Mouse (Mus musculus): ENCODE measurements around the gene Tbc1d8. TPM values are rescaled to one million over a fixed set of nuclear protein-coding genes. Genes with fewer than 3 reads are reported as not detected.

The Tbc1d8 gene
- polyA plus RNA-seq, 1 experiment = 151 TPM

DNA sequence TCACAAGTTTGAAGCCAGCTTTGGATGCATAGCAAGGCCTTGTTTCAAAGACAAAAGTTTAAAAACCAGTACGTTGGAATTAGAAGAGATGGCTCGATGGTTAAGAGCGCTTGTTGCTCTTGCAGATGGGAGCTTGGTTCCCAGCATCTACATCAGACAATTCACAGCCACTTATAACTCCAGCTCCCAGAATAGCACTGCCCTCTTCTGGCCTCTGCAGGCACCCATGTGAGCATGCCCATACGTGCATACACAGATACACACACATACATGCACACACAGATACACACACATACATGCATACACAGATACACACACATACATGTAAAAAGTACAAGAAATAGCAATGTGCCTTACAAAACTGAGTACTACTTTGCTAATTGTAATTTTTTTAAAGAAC is 18.4 kb upstream of the Tbc1d8 start:
- Histone ChIP-seq H3K27ac (ENCODE audit: control insufficient read depth, insufficient read depth, low read depth, low read length, poor library complexity) (no peak overlapping the region), H3K4me3 (replicated peaks; ENCODE audit: control insufficient read depth, low read depth, low read length) (no peak overlapping the region), H3K4me1 (ENCODE audit: control insufficient read depth, insufficient read depth, low read length) (peaks cover 6% of the 10 kb centered on the region; the same call in 1 of the 2 replicates)
- no peak for TF ChIP-seq POLR2A (IDR thresholded peaks at IDR 0.05; ENCODE audit: borderline replicate concordance, control insufficient read depth, low read depth, low read length)
- no peak for TF ChIP-seq CTCF (IDR thresholded peaks at IDR 0.05; ENCODE audit: control insufficient read depth, insufficient read depth, low read length)
- 94% methylated on average over 4 of the region's 4 CpGs for WGBS

- TF ChIP-seq CTCF (IDR thresholded peaks at IDR 0.05; ENCODE audit: control insufficient read depth, insufficient read depth, low read length) (no peak), POLR2A (IDR thresholded peaks at IDR 0.05; ENCODE audit: borderline replicate concordance, control insufficient read depth, low read depth, low read length) (no peak)
- H3K4me3 ChIP-seq (replicated peaks; ENCODE audit: control insufficient read depth, low read depth, low read length) = no peak overlapping the region
- no peaks in the 10 kb centered on the region; the same call in 1 of the 2 replicates for H3K4me1 ChIP-seq (ENCODE audit: control insufficient read depth, insufficient read depth, low read length)
- no peak overlapping the region for H3K27ac ChIP-seq (ENCODE audit: control insufficient read depth, insufficient read depth, low read depth, low read length, poor library complexity)
- WGBS = 2% methylated on average over 3 of the region's 3 CpGs
Measured at GRCm38 (mm10) chr1:39493664-39494063, 15.1 kb upstream of the Tbc1d8 start.

DNA sequence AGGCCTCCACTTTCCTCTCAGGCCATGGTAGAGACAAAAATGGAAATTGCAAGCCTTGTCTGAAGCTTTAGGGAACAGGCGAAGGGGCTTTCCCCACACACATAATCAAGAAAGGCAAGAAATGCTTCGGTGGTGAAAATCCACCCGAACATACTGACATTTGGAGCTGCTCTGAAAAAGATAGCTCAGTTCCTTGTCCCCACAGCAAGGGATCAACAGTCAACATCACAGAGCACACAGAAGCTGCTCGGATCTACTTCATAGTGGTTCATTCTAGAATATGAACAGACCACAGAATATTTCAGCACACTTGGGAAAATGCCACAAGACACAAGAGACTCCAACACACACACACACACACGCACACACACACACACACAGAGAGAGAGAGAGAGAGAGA is 14.6 kb upstream of the Tbc1d8 start:
- no peaks in the 10 kb centered on the region; the same call in 1 of the 2 replicates for H3K4me1 ChIP-seq (ENCODE audit: control insufficient read depth, insufficient read depth, low read length)
- peak overlapping the region; percentile 82 for H3K27ac ChIP-seq (ENCODE audit: control insufficient read depth, insufficient read depth, low read depth, low read length, poor library complexity)
- no peak overlapping the region for H3K4me3 ChIP-seq (replicated peaks; ENCODE audit: control insufficient read depth, low read depth, low read length)
- TF ChIP-seq CTCF (IDR thresholded peaks at IDR 0.05; ENCODE audit: control insufficient read depth, insufficient read depth, low read length) = no peak
- no peak for TF ChIP-seq POLR2A (IDR thresholded peaks at IDR 0.05; ENCODE audit: borderline replicate concordance, control insufficient read depth, low read depth, low read length)
- WGBS = 10% methylated on average over 5 of the region's 5 CpGs

DNA sequence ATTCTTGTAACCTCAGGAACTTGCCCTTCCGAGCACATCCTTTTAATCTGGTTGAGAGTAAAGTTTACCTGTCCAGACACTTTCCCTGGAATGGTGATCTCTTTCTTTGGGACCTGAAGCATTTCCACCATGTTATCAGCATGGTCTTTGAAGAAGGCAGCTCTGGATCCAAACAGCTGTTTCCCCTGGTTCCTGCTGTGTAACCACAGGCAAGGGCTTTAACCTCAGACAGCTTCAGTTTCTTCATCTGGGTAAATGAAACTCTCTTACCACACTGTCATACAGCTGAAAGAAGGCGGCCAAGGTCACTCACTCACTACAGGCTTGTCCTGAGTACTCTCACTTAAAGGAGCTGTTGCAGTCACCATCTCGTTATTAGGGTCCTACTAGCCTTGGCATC is 8.8 kb upstream of the Tbc1d8 start:
- H3K27ac ChIP-seq (ENCODE audit: control insufficient read depth, insufficient read depth, low read depth, low read length, poor library complexity) = peak overlapping the region; percentile 47; the same call in 1 of the 2 replicates
- H3K4me3 ChIP-seq (replicated peaks; ENCODE audit: control insufficient read depth, low read depth, low read length) = no peak overlapping the region
- TF ChIP-seq POLR2A (IDR thresholded peaks at IDR 0.05; ENCODE audit: borderline replicate concordance, control insufficient read depth, low read depth, low read length) = no peak
- no peak for TF ChIP-seq CTCF (IDR thresholded peaks at IDR 0.05; ENCODE audit: control insufficient read depth, insufficient read depth, low read length)
- WGBS = 14% methylated on average over 3 of the region's 3 CpGs
- peaks cover 9% of the 10 kb centered on the region for H3K4me1 ChIP-seq (ENCODE audit: control insufficient read depth, insufficient read depth, low read length)

DNA sequence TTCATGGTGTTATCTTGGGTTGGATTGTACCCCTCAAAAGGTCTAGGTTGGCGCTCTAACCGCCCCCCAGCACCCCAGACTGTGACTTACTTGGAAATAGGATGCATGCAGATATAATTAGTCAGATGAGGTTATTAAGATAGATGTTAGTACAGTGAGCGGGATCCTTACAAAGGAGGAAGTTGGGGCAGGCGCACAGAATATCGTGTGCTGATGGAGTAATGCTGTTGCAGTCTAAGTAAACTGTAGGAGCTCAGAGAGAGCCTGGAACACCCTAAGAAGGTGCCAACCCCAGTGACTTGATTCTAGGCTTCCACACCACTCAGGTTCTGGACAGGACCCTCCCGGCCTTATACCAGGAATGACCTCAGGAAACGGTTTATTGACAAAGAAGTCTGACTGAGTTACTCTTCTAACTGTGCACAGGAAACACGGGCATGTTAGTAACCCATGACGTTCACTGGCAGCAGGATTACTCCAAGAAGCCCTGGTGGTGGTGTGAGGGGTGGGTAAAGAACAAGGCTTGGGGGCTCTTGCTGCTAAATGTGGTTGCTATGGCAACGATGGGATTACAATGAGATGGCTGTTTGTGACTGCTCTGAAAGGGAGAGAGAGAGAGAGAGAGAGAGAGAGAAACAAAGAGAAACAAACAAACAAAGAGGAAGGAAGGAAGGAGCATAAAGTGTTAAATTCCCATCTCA is 3.7 kb upstream of the Tbc1d8 start:
- H3K27ac ChIP-seq (ENCODE audit: control insufficient read depth, insufficient read depth, low read depth, low read length, poor library complexity) = peak overlapping the region; percentile 89

DNA sequence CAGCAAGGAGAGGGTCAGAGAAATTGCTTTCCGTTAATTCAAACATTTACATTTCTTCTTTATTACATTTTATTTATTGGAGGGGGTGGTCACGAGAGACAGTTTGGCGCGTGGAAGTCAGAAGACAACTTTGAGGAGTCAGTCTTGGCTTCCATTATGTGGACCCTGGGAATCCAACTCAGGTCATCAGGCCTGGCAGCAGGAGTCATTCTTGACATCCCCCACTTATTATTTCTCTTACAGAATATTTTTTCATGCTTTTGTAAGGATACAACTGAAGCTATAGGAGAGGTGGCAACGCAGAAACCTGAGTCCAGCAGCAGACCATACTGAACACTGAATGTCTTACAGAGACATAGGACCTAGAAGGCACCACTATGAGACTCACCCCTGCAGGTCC is 699 bp upstream of the Tbc1d8 start:
- TF ChIP-seq CTCF (IDR thresholded peaks at IDR 0.05; ENCODE audit: control insufficient read depth, insufficient read depth, low read length) (no peak), POLR2A (IDR thresholded peaks at IDR 0.05; ENCODE audit: borderline replicate concordance, control insufficient read depth, low read depth, low read length) (no peak)
- Histone ChIP-seq H3K4me1 (ENCODE audit: control insufficient read depth, insufficient read depth, low read length) (peaks cover 5% of the 10 kb centered on the region), H3K4me3 (replicated peaks; ENCODE audit: control insufficient read depth, low read depth, low read length) (no peak overlapping the region), H3K27ac (ENCODE audit: control insufficient read depth, insufficient read depth, low read depth, low read length, poor library complexity) (no peak overlapping the region)
- WGBS = 77% methylated on average over 5 of the region's 5 CpGs

More for the DNA sequence above, 3.7 kb upstream of the Tbc1d8 start:
- TF ChIP-seq POLR2A (IDR thresholded peaks at IDR 0.05; ENCODE audit: borderline replicate concordance, control insufficient read depth, low read depth, low read length) (no peak), CTCF (IDR thresholded peaks at IDR 0.05; ENCODE audit: control insufficient read depth, insufficient read depth, low read length) (no peak)
- Histone ChIP-seq H3K4me3 (replicated peaks; ENCODE audit: control insufficient read depth, low read depth, low read length) (peak overlapping the region; percentile 18), H3K4me1 (ENCODE audit: control insufficient read depth, insufficient read depth, low read length) (peaks cover 6% of the 10 kb centered on the region)
- WGBS = 15% methylated on average over 10 of the region's 10 CpGs

DNA sequence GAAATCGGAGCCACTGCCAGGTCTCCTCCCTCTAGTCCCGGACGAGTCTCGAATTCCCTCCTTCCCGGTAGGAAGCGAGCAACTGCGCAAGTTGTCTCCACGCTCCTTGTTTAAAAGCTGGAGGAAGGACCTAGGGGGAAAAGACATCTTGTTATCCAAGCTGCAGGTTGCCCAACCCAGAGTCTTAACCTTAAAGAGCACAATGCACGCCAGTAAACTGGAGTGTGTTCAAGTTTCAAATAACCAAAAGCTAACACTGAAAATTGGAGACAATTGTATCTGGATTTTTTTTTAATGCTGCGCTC is 293 bp upstream of the Tbc1d8 start:
- peak overlapping the region; percentile 28; the same call in 1 of the 2 replicates for H3K27ac ChIP-seq (ENCODE audit: control insufficient read depth, insufficient read depth, low read depth, low read length, poor library complexity)
- H3K4me3 ChIP-seq (replicated peaks; ENCODE audit: control insufficient read depth, low read depth, low read length) = peak overlapping the region; percentile 66
- TF ChIP-seq CTCF (IDR thresholded peaks at IDR 0.05; ENCODE audit: control insufficient read depth, insufficient read depth, low read length) (no peak), POLR2A (IDR thresholded peaks at IDR 0.05; ENCODE audit: borderline replicate concordance, control insufficient read depth, low read depth, low read length) (no peak)
- peaks cover 5% of the 10 kb centered on the region for H3K4me1 ChIP-seq (ENCODE audit: control insufficient read depth, insufficient read depth, low read length)
- 9% methylated on average over 10 of the region's 10 CpGs for WGBS

GRCm38 (mm10) chr1:39477064-39477463 is 1.5 kb downstream of the Tbc1d8 start:
- Histone ChIP-seq H3K4me3 (replicated peaks; ENCODE audit: control insufficient read depth, low read depth, low read length) (peak overlapping the region; percentile 75), H3K4me1 (ENCODE audit: control insufficient read depth, insufficient read depth, low read length) (peaks cover 3% of the 10 kb centered on the region; the same call in 1 of the 2 replicates), H3K27ac (ENCODE audit: control insufficient read depth, insufficient read depth, low read depth, low read length, poor library complexity) (no peak overlapping the region)
- 57% methylated on average over 5 of the region's 5 CpGs for WGBS
- TF ChIP-seq CTCF (IDR thresholded peaks at IDR 0.05; ENCODE audit: control insufficient read depth, insufficient read depth, low read length) (no peak), POLR2A (IDR thresholded peaks at IDR 0.05; ENCODE audit: borderline replicate concordance, control insufficient read depth, low read depth, low read length) (no peak)
